Mouse (Mus musculus) urinary bladder, postnatal 0 days (tissue): ENCODE measurements around the gene Insl3. TPM values are rescaled to one million over a fixed set of nuclear protein-coding genes. Genes with fewer than 3 reads are reported as not detected.

Source experiments
- polyA plus RNA-seq: library from polyadenylated mRNA; unstranded; fragments of >200 nt; fragmentation: Nextera tagmentation; extraction: Ambion mirVana; gene quantifications from 2 replicates; pipeline ENCODE4 v1.2.1, GENCODE M21; 2015

Gene Insl3
- 2.5 TPM in 2 replicates for polyA plus RNA-seq

DNA sequence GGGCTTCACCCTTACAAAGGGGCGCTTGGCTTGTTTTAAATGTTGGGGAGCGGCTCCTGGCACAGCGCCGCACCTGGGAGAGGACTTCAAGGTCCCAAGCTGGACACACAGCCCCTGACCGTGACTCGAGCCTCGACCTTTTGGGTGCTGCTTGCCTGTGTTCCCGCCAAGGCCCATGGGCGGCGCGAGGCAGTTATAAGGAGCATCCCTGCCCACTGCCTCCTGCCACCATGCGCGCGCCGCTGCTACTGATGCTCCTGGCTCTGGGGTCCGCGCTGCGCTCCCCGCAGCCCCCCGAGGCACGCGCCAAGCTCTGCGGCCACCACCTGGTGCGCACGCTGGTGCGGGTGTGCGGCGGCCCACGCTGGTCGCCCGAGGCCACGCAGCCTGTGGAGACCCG lies at the start of gene Insl3:
TSS of gene Insl3 (plus strand) at position 187 of the 400 bp plus-strand sequence.

DNA sequence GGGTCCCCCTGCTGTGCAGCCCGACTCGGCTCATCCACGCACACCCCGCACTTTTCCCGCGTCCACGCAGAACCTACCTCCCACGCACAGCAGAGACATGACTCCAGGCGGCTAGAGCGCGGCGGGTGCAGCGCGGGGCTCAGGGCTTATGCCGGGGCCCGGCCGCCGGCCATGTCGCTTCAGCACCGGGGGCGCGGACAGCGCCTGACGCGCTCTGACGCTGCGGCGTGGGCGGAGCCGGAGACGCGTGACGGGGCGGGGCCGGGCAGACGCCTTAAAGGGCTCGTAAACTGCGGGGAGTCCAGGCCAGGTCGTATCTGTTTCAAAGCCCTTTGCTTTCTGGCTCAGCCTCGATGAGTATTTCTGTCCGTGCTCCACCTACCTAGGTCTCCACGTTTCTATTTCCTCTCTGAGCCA lies 17.5 kb upstream of the Insl3 start, which contains the start of gene Unc13a:
TSS of gene Unc13a (minus strand) at position 209 of the 417 bp plus-strand sequence.

GRCm38 (mm10) chr8:71676020-71676741 lies 12.8 kb upstream of the Insl3 start, which contains the start of gene Jak3:
Gene Jak3 (plus strand): TSS chr8:71676296.

DNA sequence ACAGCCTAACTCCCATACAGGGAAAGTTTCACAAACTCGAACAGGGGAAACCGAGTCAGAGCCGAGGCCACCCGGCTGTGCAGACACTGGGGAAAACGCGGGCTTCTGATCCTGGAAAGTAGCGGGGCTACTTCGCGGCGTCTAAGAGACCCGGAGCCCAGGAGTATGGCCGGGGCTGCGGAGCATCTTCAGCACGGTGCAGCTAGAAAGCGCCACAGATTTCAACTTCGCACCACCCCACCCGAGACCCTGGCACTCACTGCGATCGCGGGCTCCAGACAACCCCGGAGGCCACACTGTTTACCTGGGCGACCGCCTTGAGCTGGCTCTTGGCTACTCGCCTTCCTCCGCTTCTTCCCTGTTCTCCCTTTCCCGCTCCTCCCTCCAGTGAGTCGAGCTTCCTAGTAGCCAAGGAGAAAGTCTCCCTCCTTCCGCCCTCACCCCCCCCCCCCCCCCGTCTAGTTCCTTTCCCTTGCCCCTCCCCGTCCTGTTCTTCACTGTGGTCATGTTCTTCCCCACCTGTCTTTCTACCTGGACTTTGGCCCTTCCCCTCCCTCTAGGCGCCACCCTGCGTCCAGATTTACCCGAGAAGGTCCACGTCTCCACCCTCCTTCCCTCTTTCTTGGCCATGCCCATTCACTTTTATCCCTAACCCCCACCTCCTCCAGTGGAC lies 12.5 kb downstream of the Insl3 start, which contains the start of gene B3gnt3:
TSS of gene B3gnt3 (minus strand) at position 376 of the 673 bp plus-strand sequence.

DNA sequence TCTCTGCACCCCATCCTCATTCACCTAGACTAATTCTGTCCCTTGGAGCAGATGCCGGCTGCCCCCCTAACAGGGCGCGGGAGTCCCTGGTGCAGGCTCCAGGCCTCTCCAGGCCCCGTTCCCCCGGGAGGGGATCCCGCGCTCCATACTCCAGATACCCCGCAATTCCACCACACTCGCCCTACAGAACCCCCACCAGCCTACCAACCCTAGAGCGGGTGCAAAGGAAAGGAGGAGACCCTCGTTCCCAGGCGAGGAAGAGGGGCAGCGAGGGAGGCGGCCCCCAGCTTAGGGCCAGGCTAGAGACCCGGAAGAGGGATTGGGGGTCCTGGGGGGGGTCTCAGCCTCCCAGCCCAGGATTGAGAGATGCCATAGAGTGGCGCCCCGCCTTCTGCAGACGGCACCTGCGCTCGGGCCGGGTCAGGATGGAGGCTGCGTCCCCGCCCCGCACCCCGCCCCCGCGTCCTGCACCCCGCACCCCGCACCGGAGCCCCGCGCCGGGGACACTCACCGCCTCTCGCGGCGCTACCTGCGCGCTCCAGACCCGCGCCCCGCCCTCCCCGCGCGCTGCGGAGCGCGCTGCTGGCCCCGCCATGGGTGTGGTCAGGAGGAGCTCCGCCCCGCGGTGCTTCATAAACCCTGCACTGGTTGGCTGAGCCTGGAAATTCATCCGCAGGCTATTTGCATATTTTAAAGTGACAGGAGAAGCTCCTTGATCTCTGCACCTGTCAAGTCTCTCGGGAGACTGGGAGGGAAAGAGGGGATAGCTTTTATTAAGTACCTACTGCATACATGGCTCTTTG lies 36.3 kb downstream of the Insl3 start, which contains the start of gene Fcho1:
TSS of gene Fcho1 (minus strand) at position 595 of the 803 bp plus-strand sequence.

Other genes starting within 250 kb of the Insl3 start
- 24.9 and 28.3 TPM in 2 replicates for gene Abhd8, start 225.6 kb upstream of the Insl3 start, polyA plus RNA-seq
- 80.4 and 81.5 TPM in 2 replicates for gene Mrpl34, start 224.3 kb upstream of the Insl3 start, polyA plus RNA-seq
- gene Dda1, start 220.0 kb upstream of the Insl3 start, polyA plus RNA-seq = 74.3 and 86.1 TPM in 2 replicates
- 1.0 and 1.1 TPM in 2 replicates for gene Ano8, start 203.3 kb upstream of the Insl3 start, polyA plus RNA-seq
- 9.3 and 9.9 TPM in 2 replicates for gene Gtpbp3, start 201.1 kb upstream of the Insl3 start, polyA plus RNA-seq
- 12.9 and 13.2 TPM in 2 replicates for gene Plvap, start 177.5 kb upstream of the Insl3 start, polyA plus RNA-seq
- 0.19 TPM in 1 of 2 replicates, not detected in the other for gene Ccdc194, start 163.5 kb upstream of the Insl3 start, polyA plus RNA-seq
- gene Bst2, start 151.8 kb upstream of the Insl3 start, polyA plus RNA-seq = 48.3 and 59.8 TPM in 2 replicates
- gene Mvb12a, start 146.3 kb upstream of the Insl3 start, polyA plus RNA-seq = 79.7 and 86.3 TPM in 2 replicates
- gene Tmem221, start 130.3 kb upstream of the Insl3 start, polyA plus RNA-seq = 0.57 and 0.63 TPM in 2 replicates
- gene Nxnl1, start 122.6 kb upstream of the Insl3 start, polyA plus RNA-seq = not detected in 2 replicates
- gene Slc27a1, start 120.3 kb upstream of the Insl3 start, polyA plus RNA-seq = 17.5 and 21.1 TPM in 2 replicates
- 222 and 225 TPM in 2 replicates for gene Pgls, start 97.0 kb upstream of the Insl3 start, polyA plus RNA-seq
- 0.71 and 1.7 TPM in 2 replicates for gene Fam129c, start 91.6 kb upstream of the Insl3 start, polyA plus RNA-seq
- gene Colgalt1, start 78.2 kb upstream of the Insl3 start, polyA plus RNA-seq = 60.6 and 64.6 TPM in 2 replicates
- gene Unc13a, start 17.5 kb upstream of the Insl3 start, polyA plus RNA-seq = 0.49 and 0.68 TPM in 2 replicates
- gene Jak3, start 12.9 kb upstream of the Insl3 start, polyA plus RNA-seq = 5.7 and 6.5 TPM in 2 replicates
- 4.4 TPM in 2 replicates for gene B3gnt3, start 12.6 kb downstream of the Insl3 start, polyA plus RNA-seq
- 0.59 and 1.7 TPM in 2 replicates for gene Fcho1, start 36.5 kb downstream of the Insl3 start, polyA plus RNA-seq
- gene Zfp709, start 192.8 kb downstream of the Insl3 start, polyA plus RNA-seq = 3.9 and 4.0 TPM in 2 replicates
- gene Zfp882, start 219.4 kb downstream of the Insl3 start, polyA plus RNA-seq = 1.2 and 1.8 TPM in 2 replicates
- gene Zfp617, start 219.4 kb downstream of the Insl3 start, polyA plus RNA-seq = 10.9 and 12.6 TPM in 2 replicates